Mouse (Mus musculus): ENCODE data around the gene Mast3. TPM values are rescaled to one million over a fixed set of nuclear protein-coding genes. Genes with fewer than 3 reads are reported as not detected.
"Not testable (repeated sequence)": the region's sequence is repeated elsewhere in the genome, so short reads cannot be mapped to it uniquely, and the experiment has no call there.

Gene Mast3
- total RNA-seq, 1 experiment from 2014 or later, result 9.6 TPM

- ATAC-seq (replicated peaks; ENCODE audit: insufficient number of reproducible peaks, low FRiP score, low TSS enrichment, poor library complexity, severe bottlenecking), result no peak
Observed at GRCm38 (mm10) chr8:70838654-70839407, 34.0 kb upstream of the Mast3 start.

GRCm38 (mm10) chr8:70836666-70837065 is 31.8 kb upstream of the Mast3 start:
- no peak for ATAC-seq (replicated peaks; ENCODE audit: insufficient number of reproducible peaks, low FRiP score, low TSS enrichment, poor library complexity, severe bottlenecking)

DNA sequence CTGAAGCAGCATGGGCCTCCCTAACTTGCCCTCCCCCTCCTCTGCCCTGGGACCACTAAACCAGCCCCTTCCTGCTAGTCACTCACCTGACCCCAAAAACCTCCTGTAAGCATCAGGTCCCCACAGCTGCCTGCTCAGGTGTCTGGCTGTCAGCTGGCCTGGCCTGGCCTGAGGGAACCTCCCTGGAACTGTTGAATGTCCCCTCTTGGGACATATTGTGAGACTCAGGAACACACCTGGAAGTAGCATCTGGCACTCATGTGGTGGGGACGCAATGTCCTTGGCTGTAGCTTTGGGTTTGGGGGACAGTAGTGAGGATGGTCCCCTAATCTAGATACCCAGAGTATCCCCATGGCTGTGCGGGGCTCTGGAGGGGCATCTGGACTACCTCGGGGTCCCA is 29.2 kb upstream of the Mast3 start:
- ATAC-seq (replicated peaks; ENCODE audit: insufficient number of reproducible peaks, low FRiP score, low TSS enrichment, poor library complexity, severe bottlenecking), result no peak

DNA sequence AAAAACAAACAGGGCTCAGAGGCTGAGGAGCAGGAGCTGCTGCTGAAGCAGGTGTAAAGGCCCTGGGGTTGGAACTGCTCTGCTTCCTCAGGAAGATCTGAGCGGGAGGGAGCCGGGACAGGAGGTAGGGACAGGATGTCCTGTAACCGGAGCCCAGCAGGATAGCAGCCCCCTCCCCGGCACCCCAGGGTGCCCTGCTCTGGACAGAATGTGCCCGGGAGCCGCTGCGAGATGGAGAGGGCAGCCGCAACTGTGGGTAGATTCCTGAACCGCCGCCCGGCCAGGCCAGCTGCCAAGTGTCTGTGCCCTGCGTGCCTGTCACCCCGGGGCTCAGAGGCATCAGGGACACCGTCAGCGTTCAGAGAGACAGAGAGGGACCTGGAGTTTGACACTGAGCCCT is 28.7 kb upstream of the Mast3 start:
- 0 out of 2 replicates have a peak, but pooled peaks have one; percentile 1 for ATAC-seq (replicated peaks; ENCODE audit: insufficient number of reproducible peaks, low FRiP score, low TSS enrichment, poor library complexity, severe bottlenecking)

DNA sequence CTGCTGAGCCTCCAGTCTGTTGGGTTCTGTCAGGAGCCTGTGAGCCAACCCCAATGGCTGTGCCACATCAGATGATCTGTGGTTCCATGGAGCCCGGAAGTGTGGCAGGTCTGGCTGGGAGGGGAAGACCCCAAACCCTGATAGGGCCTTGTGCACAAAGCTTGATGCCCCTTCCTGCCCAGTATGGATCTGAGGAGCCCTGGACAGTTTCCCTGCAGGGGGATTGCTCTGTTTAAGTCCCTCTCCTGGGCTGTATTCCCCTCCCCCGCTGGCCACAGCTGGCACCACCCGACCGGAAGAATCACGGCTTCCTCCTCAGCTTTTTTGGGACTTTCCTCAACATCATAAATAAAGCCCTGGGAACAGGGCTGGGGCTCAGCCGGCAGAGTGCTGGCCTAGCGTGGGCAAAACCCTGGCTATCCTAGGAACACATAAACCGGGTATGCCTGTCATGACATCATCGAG is 28.2 kb upstream of the Mast3 start:
- peak; percentile 67 for ATAC-seq (replicated peaks; ENCODE audit: insufficient number of reproducible peaks, low FRiP score, low TSS enrichment, poor library complexity, severe bottlenecking)

DNA sequence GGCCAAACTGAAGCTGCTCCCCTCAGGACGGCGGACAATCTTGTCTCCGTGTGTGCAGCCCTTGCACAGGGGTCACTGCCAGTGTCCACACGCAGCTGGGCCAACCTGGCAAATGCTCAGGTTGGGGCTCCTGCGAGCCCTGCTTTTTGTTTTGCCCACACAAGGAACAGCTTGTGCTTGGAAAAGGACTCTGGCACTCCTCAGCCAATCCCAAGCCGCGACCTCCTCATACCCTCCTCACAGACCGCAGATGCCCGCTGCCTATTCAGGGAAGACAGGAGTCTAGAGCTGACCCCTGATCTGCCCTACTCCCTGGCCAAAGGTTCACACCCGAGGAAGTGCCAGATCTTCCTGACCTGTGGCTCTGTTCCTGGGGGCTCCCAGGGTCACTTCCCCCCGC is 27.5 kb upstream of the Mast3 start:
- no peak for ATAC-seq (replicated peaks; ENCODE audit: insufficient number of reproducible peaks, low FRiP score, low TSS enrichment, poor library complexity, severe bottlenecking)

DNA sequence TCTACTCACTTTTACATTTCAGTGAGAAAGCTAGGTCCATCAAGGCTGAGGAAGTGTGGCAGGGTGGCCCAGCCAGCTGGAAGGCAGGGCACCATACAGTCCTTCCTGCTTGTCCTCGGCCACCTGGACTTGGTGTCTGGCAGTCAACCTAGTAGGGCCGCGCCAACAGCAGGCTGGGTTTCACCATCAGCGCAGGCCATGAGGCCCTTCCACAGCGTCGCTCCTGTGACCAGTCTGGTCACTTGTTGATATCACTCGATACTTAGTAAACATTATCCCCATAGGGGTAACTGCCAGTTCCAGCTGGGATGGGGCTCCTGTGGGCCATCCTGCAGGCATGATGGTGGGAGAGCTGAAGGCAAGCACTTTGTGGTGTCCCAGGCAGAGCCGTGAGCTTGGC is 26.7 kb upstream of the Mast3 start:
- no peak for ATAC-seq (replicated peaks; ENCODE audit: insufficient number of reproducible peaks, low FRiP score, low TSS enrichment, poor library complexity, severe bottlenecking)

GRCm38 (mm10) chr8:70827796-70828195 is 22.9 kb upstream of the Mast3 start:
- no peak for ATAC-seq (replicated peaks; ENCODE audit: insufficient number of reproducible peaks, low FRiP score, low TSS enrichment, poor library complexity, severe bottlenecking)

DNA sequence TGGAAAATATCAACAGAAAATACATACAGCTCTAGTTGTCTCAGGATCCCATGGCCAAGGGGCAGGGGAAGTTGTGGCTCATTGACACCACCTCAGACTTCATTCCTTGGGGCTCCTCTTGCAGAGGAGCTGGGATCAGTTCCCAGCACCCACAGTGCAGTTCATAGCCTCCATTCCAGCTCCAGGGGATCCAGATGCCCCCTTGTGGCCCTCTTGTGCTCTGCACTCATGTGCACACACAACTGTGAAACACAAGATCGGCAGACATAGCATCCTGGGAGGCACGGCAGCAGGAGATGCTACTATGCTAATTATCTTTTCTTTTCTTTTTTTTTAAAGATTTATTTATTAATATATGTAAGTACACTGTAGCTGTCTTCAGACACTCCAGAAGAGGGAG is 22.2 kb upstream of the Mast3 start:
- ATAC-seq (replicated peaks; ENCODE audit: insufficient number of reproducible peaks, low FRiP score, low TSS enrichment, poor library complexity, severe bottlenecking), result no peak

- no peak for ATAC-seq (replicated peaks; ENCODE audit: insufficient number of reproducible peaks, low FRiP score, low TSS enrichment, poor library complexity, severe bottlenecking)
Observed at GRCm38 (mm10) chr8:70825816-70826215, 21.0 kb upstream of the Mast3 start.

GRCm38 (mm10) chr8:70823802-70824201 is 18.9 kb upstream of the Mast3 start:
- ATAC-seq (replicated peaks; ENCODE audit: insufficient number of reproducible peaks, low FRiP score, low TSS enrichment, poor library complexity, severe bottlenecking), result no peak

DNA sequence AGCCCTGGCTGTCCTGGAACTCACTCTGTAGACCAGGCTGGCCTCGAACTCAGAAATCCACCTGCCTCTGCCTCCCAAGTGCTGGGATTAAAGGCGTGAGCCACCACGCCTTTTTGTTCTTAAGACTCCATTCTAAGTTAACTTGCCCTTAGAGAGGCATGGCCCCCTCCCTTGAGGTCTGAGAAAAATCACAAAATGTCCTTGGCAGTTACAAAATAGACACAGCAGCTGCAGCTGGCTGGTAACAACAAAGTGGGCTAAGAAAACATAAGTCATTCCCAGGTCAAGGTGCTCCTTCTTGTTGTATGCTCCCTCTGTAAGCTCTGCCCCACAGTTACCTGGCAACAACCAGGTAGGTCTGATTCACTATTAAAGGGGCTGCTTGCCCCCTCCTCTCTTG is 17.7 kb upstream of the Mast3 start:
- not testable (repeated sequence) for ATAC-seq (replicated peaks; ENCODE audit: insufficient number of reproducible peaks, low FRiP score, low TSS enrichment, poor library complexity, severe bottlenecking)

DNA sequence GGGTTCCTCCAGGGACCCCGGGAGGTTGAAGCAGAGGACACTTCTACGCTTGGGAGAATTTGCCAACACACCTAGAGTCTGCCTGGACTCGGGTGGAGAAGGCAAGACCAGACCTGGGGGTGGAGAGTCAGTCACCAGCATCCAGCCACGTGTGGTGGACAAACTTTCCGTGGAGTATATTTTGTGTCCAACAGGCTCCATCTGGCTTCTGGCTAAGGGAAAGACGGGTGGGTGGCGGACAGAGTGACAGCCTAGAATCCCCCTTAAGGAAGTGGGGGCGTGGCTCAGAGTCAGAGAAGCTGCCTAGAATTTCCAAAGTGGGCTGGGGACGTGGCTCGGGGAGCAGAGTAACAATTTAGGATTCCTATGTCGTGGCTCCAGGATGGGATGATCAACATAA is 17.1 kb upstream of the Mast3 start:
- no peak for ATAC-seq (replicated peaks; ENCODE audit: insufficient number of reproducible peaks, low FRiP score, low TSS enrichment, poor library complexity, severe bottlenecking)

GRCm38 (mm10) chr8:70821399-70821962 is 16.6 kb upstream of the Mast3 start:
- peak; percentile 87 for ATAC-seq (replicated peaks; ENCODE audit: insufficient number of reproducible peaks, low FRiP score, low TSS enrichment, poor library complexity, severe bottlenecking)

DNA sequence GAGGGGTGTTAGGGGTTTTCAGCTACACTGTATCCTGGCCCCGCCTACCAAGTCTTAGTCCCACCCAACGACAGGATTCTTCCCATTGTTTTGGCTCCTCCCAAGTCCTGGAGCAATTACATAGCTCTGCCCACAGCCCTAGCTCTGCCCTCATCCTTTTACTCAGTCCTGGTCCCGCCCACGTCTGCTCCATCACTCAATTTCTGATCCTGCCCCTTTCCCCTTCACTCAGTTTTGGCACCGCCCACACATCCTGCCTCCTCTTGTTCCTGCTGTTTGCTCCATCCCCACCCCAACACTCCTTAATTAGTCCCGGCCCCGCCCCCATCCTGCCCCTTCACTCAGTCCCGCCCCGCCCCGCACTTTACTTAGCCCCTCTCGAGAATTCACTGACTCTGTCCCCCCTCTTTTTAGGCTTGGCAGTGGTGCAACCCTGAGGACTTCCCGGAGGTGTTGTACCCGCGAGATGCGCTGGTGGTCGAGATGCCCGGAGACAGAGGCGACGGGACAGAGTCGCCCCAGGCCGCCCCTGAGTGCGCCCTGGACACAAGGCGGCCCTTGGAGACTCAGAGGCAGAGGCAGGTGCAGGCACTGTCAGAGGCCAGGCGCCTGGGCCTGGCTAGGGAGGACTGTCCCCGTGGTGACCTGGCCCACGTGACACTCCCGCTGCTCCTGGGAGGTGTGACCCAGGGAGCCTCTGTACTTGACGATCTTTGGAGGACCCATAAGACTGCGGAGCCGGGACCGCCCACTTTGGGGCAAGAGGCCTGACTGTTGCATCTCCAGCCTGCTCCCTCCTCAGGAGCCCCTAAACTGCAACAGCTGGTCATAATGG is 15.5 kb upstream of the Mast3 start:
- ATAC-seq (replicated peaks; ENCODE audit: insufficient number of reproducible peaks, low FRiP score, low TSS enrichment, poor library complexity, severe bottlenecking), result no peak

DNA sequence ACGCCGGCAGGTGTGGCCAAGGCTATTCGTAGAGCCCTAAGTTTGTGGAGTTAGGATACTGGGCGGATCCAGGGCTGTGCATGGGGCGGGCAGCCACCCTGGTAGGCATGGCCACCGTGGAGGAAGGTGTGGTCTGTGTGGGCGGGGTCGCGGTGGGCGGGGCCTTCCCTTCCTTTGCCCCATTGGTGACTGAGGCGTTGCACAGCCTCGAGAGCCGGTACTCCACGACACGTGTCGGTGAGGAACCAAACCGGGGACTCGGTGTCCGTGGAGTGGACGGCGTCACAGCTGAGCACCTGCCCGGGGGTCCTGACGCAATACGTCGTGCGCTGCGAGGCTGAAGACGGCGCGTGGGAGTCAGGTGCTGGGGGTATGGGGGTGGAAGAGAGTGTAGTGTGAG is 11.8 kb upstream of the Mast3 start:
- ATAC-seq (replicated peaks; ENCODE audit: insufficient number of reproducible peaks, low FRiP score, low TSS enrichment, poor library complexity, severe bottlenecking), result no peak

DNA sequence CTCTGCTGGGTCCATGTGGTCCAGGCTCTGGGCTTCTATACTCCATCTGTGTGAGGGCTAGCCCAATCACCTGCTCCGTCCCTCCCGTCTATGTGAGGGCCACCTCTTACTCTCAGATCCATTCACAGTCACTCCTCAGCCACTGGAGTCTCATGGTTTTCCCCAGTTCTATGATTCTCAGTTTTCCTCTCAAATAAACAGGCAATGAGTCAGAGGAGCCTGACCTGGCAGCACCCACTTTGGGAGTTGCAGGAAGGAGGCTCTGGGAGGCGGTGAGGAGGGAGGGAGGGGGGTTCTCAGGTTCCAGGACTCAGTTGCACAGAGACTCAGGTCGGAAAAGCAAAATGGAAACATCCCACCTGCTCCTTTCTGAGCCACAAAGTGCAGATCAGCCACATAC is 8.0 kb upstream of the Mast3 start:
- no peak for ATAC-seq (replicated peaks; ENCODE audit: insufficient number of reproducible peaks, low FRiP score, low TSS enrichment, poor library complexity, severe bottlenecking)

DNA sequence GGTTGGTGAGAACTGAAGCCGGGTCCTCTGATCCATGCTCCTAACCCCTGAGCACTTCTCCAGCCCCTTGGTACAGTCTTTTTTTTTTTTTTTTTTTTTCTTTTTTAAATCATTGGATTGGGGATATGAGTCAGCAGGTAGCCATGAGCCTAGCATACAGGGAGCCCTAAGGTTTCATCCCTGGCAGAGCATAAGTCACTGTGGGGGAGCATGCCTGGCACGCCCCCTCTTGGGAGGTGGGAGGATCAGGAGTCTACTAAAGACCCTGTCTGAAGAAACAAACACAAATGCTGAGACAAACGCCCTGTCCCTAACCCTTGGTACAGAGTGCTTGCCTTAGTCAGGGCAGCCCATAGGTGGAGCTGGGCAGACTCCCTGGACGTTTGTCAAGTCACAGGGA is 7.2 kb upstream of the Mast3 start:
- no peak for ATAC-seq (replicated peaks; ENCODE audit: insufficient number of reproducible peaks, low FRiP score, low TSS enrichment, poor library complexity, severe bottlenecking)

DNA sequence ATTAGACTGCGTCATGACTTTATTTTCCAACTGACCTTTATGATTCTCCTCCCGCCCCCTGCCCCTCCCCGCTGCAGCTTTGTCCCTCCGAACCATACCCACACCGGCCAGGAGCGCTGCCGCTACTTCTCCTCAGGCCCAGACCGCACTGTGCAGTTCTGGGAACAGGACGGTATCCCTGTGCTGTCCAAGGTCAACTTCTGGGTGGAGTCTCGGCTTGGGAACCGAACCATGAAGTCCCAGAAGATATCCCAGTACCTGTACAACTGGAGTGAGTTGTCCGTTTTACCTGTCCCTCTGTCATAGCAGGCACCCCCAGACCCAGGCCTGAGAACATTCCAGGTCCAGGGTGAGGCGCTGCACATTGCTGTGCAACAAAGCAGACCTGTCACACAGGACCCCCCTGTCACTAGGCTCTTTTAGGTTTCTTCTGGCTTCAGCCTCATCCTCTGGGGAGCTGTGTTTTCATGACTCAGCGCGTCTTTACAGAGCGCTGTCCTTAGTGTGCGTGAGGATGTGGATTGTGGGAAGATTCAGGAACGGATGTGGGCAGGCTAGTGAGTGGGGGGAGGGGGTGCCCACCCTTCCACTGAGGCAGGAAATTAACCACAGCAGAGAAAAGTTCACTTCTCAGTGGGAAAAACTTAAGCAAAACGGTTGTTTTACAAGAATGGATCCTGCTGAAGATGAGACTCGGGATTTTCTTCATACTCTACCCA is 6.3 kb upstream of the Mast3 start:
- no peak for ATAC-seq (replicated peaks; ENCODE audit: insufficient number of reproducible peaks, low FRiP score, low TSS enrichment, poor library complexity, severe bottlenecking)
